Mouse (Mus musculus): ENCODE data around the gene Ccdc36. TPM values are rescaled to one million over a fixed set of nuclear protein-coding genes. Genes with fewer than 3 reads are reported as not detected.

The Ccdc36 gene
- total and polyA plus RNA-seq, 3 experiments = not detected

GRCm38 (mm10) chr9:108378234-108378633 lies 50.0 kb downstream of the Ccdc36 start:
- no peak overlapping the region for H3K9ac ChIP-seq (ENCODE audit: control insufficient read depth, low read depth, low read length, poor library complexity, severe bottlenecking)

More at GRCm38 (mm10) chr9:108378234-108378633, 50.0 kb downstream of the Ccdc36 start:
- H3K27ac ChIP-seq (ENCODE audit: control insufficient read depth, low read depth, low read length) = no peak overlapping the region
- H3K9me3 ChIP-seq (replicated peaks; ENCODE audit: insufficient read depth, low read length) = no peaks in the 10 kb centered on the region
- no peaks in the 10 kb centered on the region for H3K79me2 ChIP-seq (ENCODE audit: control insufficient read depth, insufficient read depth, low read length, poor library complexity)
- no peaks in the 10 kb centered on the region for H3K4me1 ChIP-seq (ENCODE audit: control insufficient read depth in 1 of 2, insufficient read depth in 2 of 2, low read length in 2 of 2)
- no peak overlapping the region for H3K4me3 ChIP-seq (ENCODE audit: control insufficient read depth in 1 of 2, insufficient read depth in 1 of 2, low read depth in 2 of 2, low read length in 2 of 2)
- H3K36me3 ChIP-seq (ENCODE audit: control insufficient read depth in 1 of 2, insufficient read depth in 2 of 2, low read length in 2 of 2) = peaks cover 0 to 20% of the 10 kb centered on the region in 2 experiments; a peak in 2 of 4 replicates
- DNase-seq (ENCODE audit: low read depth, low spot score) = no peak
- no peaks in the 10 kb centered on the region for H3K27me3 ChIP-seq (ENCODE audit: control insufficient read depth in 1 of 2, insufficient read depth in 2 of 2, low read length in 2 of 2)
- TF ChIP-seq ETS1 (IDR thresholded peaks at IDR 0.05; ENCODE audit: low read depth, low read length) = no peak
- no peak for TF ChIP-seq TAL1 (IDR thresholded peaks at IDR 0.05; ENCODE audit: low read length)
- TF ChIP-seq POLR2A (IDR thresholded peaks at IDR 0.05; ENCODE audit: control insufficient read depth in 1 of 2, insufficient read depth in 1 of 2, low read depth in 1 of 2, low read length in 2 of 2, poor library complexity in 1 of 2) = no peak
- TF ChIP-seq TBP (IDR thresholded peaks at IDR 0.05; ENCODE audit: low read depth, low read length) = no peak
- TF ChIP-seq ZKSCAN1 (IDR thresholded peaks at IDR 0.05; ENCODE audit: low read depth, low read length) = no peak

Other genes starting within 250 kb of the Ccdc36 start
- 2.7 and 3.5 TPM in 2 replicates for gene Bsn, start 238.1 kb downstream of the Ccdc36 start, total RNA-seq (2012; rRNA removed)
- gene Bsn, start 238.1 kb downstream of the Ccdc36 start, polyA plus RNA-seq (2012; ENCODE audit: insufficient read depth in 1 of 2, insufficient read length in 2 of 2, low read depth in 1 of 2, low replicate concordance in 2 of 2, missing spikeins in 1 of 2) = 1 to 10 TPM in 1 of 2 experiments, not detected in 1; 5.6 TPM
- gene Dag1, start 164.5 kb downstream of the Ccdc36 start, total RNA-seq (2012; rRNA removed) = 7.8 and 8.1 TPM in 2 replicates
- 10 to 100 TPM in 1 of 2 experiments, not detected in 1; 27.6 TPM for gene Dag1, start 164.5 kb downstream of the Ccdc36 start, polyA plus RNA-seq (2012; ENCODE audit: insufficient read depth in 1 of 2, insufficient read length in 2 of 2, low read depth in 1 of 2, low replicate concordance in 2 of 2, missing spikeins in 1 of 2)
- gene Nicn1, start 138.1 kb downstream of the Ccdc36 start, total RNA-seq (2012; rRNA removed) = 1.6 and 2.0 TPM in 2 replicates
- gene Nicn1, start 138.1 kb downstream of the Ccdc36 start, polyA plus RNA-seq (2012; ENCODE audit: insufficient read depth in 1 of 2, insufficient read length in 2 of 2, low read depth in 1 of 2, low replicate concordance in 2 of 2, missing spikeins in 1 of 2) = 1 to 10 TPM in 1 of 2 experiments, not detected in 1; 4.7 TPM
- gene Amt, start 131.6 kb downstream of the Ccdc36 start, total RNA-seq (2012; rRNA removed) = 0.15 and 0.26 TPM in 2 replicates
- under 1 TPM in 1 of 2 experiments, not detected in 1; 0.58 TPM for gene Amt, start 131.6 kb downstream of the Ccdc36 start, polyA plus RNA-seq (2012; ENCODE audit: insufficient read depth in 1 of 2, insufficient read length in 2 of 2, low read depth in 1 of 2, low replicate concordance in 2 of 2, missing spikeins in 1 of 2)
- 80.9 and 83.1 TPM in 2 replicates for gene Rhoa, start 122.4 kb downstream of the Ccdc36 start, total RNA-seq (2012; rRNA removed)
- gene Rhoa, start 122.4 kb downstream of the Ccdc36 start, polyA plus RNA-seq (2012; ENCODE audit: insufficient read depth in 1 of 2, insufficient read length in 2 of 2, low read depth in 1 of 2, low replicate concordance in 2 of 2, missing spikeins in 1 of 2) = 100 to 1,000 TPM in 1 of 2 experiments, not detected in 1; 241 TPM
- gene Tcta, start 122.3 kb downstream of the Ccdc36 start, total RNA-seq (2012; rRNA removed) = 3.4 and 4.9 TPM in 2 replicates
- 1 to 10 TPM in 1 of 2 experiments, not detected in 1; 7.0 TPM for gene Tcta, start 122.3 kb downstream of the Ccdc36 start, polyA plus RNA-seq (2012; ENCODE audit: insufficient read depth in 1 of 2, insufficient read length in 2 of 2, low read depth in 1 of 2, low replicate concordance in 2 of 2, missing spikeins in 1 of 2)
- gene Gpx1, start 89.6 kb downstream of the Ccdc36 start, total RNA-seq (2012; rRNA removed) = 1,163 and 1,351 TPM in 2 replicates
- gene Gpx1, start 89.6 kb downstream of the Ccdc36 start, polyA plus RNA-seq (2012; ENCODE audit: insufficient read depth in 1 of 2, insufficient read length in 2 of 2, low read depth in 1 of 2, low replicate concordance in 2 of 2, missing spikeins in 1 of 2) = 1,000 to 10,000 TPM; 1,085 to 1,266 TPM
- gene Usp4, start 80.6 kb downstream of the Ccdc36 start, total RNA-seq (2012; rRNA removed) = 85.4 and 88.4 TPM in 2 replicates
- 100 to 1,000 TPM in 1 of 2 experiments, not detected in 1; 128 TPM for gene Usp4, start 80.6 kb downstream of the Ccdc36 start, polyA plus RNA-seq (2012; ENCODE audit: insufficient read depth in 1 of 2, insufficient read length in 2 of 2, low read depth in 1 of 2, low replicate concordance in 2 of 2, missing spikeins in 1 of 2)
- gene 1700102P08Rik, start 35.7 kb downstream of the Ccdc36 start, total RNA-seq (2012; rRNA removed) = 0.69 and 0.92 TPM in 2 replicates
- 1 to 10 TPM in 1 of 2 experiments, not detected in 1; 1.0 TPM for gene 1700102P08Rik, start 35.7 kb downstream of the Ccdc36 start, polyA plus RNA-seq (2012; ENCODE audit: insufficient read depth in 1 of 2, insufficient read length in 2 of 2, low read depth in 1 of 2, low replicate concordance in 2 of 2, missing spikeins in 1 of 2)
- gene BC048562, start 8.0 kb upstream of the Ccdc36 start, total RNA-seq (2012; rRNA removed) = not detected in 2 replicates
- not detected for gene BC048562, start 8.0 kb upstream of the Ccdc36 start, polyA plus RNA-seq (2012; ENCODE audit: insufficient read depth in 1 of 2, insufficient read length in 2 of 2, low read depth in 1 of 2, low replicate concordance in 2 of 2, missing spikeins in 1 of 2)
- gene Ccdc71, start 32.0 kb upstream of the Ccdc36 start, total RNA-seq (2012; rRNA removed) = 18.3 and 23.1 TPM in 2 replicates
- gene Ccdc71, start 32.0 kb upstream of the Ccdc36 start, polyA plus RNA-seq (2012; ENCODE audit: insufficient read depth in 1 of 2, insufficient read length in 2 of 2, low read depth in 1 of 2, low replicate concordance in 2 of 2, missing spikeins in 1 of 2) = 10 to 100 TPM in 1 of 2 experiments, not detected in 1; 39.9 TPM
- 48.0 and 71.9 TPM in 2 replicates for gene Klhdc8b, start 33.1 kb upstream of the Ccdc36 start, total RNA-seq (2012; rRNA removed)
- 10 to 100 TPM; 57.3 to 77.2 TPM for gene Klhdc8b, start 33.1 kb upstream of the Ccdc36 start, polyA plus RNA-seq (2012; ENCODE audit: insufficient read depth in 1 of 2, insufficient read length in 2 of 2, low read depth in 1 of 2, low replicate concordance in 2 of 2, missing spikeins in 1 of 2)
- 0.56 and 0.58 TPM in 2 replicates for gene Lamb2, start 51.3 kb upstream of the Ccdc36 start, total RNA-seq (2012; rRNA removed)
- under 1 TPM in 1 of 2 experiments, not detected in 1; 0.84 TPM for gene Lamb2, start 51.3 kb upstream of the Ccdc36 start, polyA plus RNA-seq (2012; ENCODE audit: insufficient read depth in 1 of 2, insufficient read length in 2 of 2, low read depth in 1 of 2, low replicate concordance in 2 of 2, missing spikeins in 1 of 2)
- gene Usp19, start 62.1 kb upstream of the Ccdc36 start, total RNA-seq (2012; rRNA removed) = 69.0 and 76.1 TPM in 2 replicates
- gene Usp19, start 62.1 kb upstream of the Ccdc36 start, polyA plus RNA-seq (2012; ENCODE audit: insufficient read depth in 1 of 2, insufficient read length in 2 of 2, low read depth in 1 of 2, low replicate concordance in 2 of 2, missing spikeins in 1 of 2) = 100 to 1,000 TPM in 1 of 2 experiments, not detected in 1; 162 TPM
- gene Qars, start 79.2 kb upstream of the Ccdc36 start, total RNA-seq (2012; rRNA removed) = 267 and 286 TPM in 2 replicates
- gene Qars, start 79.2 kb upstream of the Ccdc36 start, polyA plus RNA-seq (2012; ENCODE audit: insufficient read depth in 1 of 2, insufficient read length in 2 of 2, low read depth in 1 of 2, low replicate concordance in 2 of 2, missing spikeins in 1 of 2) = 100 to 1,000 TPM in 1 of 2 experiments, not detected in 1; 407 TPM
- 122 and 126 TPM in 2 replicates for gene Qrich1, start 88.3 kb upstream of the Ccdc36 start, total RNA-seq (2012; rRNA removed)
- 100 to 1,000 TPM in 1 of 2 experiments, 10 to 100 TPM in 1; 84.5 to 161 TPM for gene Qrich1, start 88.3 kb upstream of the Ccdc36 start, polyA plus RNA-seq (2012; ENCODE audit: insufficient read depth in 1 of 2, insufficient read length in 2 of 2, low read depth in 1 of 2, low replicate concordance in 2 of 2, missing spikeins in 1 of 2)
- gene Impdh2, start 131.8 kb upstream of the Ccdc36 start, total RNA-seq (2012; rRNA removed) = 488 and 550 TPM in 2 replicates
- gene Impdh2, start 131.8 kb upstream of the Ccdc36 start, polyA plus RNA-seq (2012; ENCODE audit: insufficient read depth in 1 of 2, insufficient read length in 2 of 2, low read depth in 1 of 2, low replicate concordance in 2 of 2, missing spikeins in 1 of 2) = 100 to 1,000 TPM in 1 of 2 experiments, not detected in 1; 519 TPM
- gene Ndufaf3, start 138.9 kb upstream of the Ccdc36 start, total RNA-seq (2012; rRNA removed) = 38.0 and 42.7 TPM in 2 replicates
- gene Ndufaf3, start 138.9 kb upstream of the Ccdc36 start, polyA plus RNA-seq (2012; ENCODE audit: insufficient read depth in 1 of 2, insufficient read length in 2 of 2, low read depth in 1 of 2, low replicate concordance in 2 of 2, missing spikeins in 1 of 2) = 10 to 100 TPM in 1 of 2 experiments, not detected in 1; 66.8 TPM
- gene Dalrd3, start 141.4 kb upstream of the Ccdc36 start, total RNA-seq (2012; rRNA removed) = 64.9 and 85.8 TPM in 2 replicates
- gene Dalrd3, start 141.4 kb upstream of the Ccdc36 start, polyA plus RNA-seq (2012; ENCODE audit: insufficient read depth in 1 of 2, insufficient read length in 2 of 2, low read depth in 1 of 2, low replicate concordance in 2 of 2, missing spikeins in 1 of 2) = 100 to 1,000 TPM in 1 of 2 experiments, not detected in 1; 126 TPM
- gene Wdr6, start 150.3 kb upstream of the Ccdc36 start, total RNA-seq (2012; rRNA removed) = 43.2 and 43.5 TPM in 2 replicates
- gene Wdr6, start 150.3 kb upstream of the Ccdc36 start, polyA plus RNA-seq (2012; ENCODE audit: insufficient read depth in 1 of 2, insufficient read length in 2 of 2, low read depth in 1 of 2, low replicate concordance in 2 of 2, missing spikeins in 1 of 2) = 10 to 100 TPM in 1 of 2 experiments, not detected in 1; 44.9 TPM
- gene P4htm, start 169.2 kb upstream of the Ccdc36 start, total RNA-seq (2012; rRNA removed) = 0.08 and 0.10 TPM in 2 replicates
- under 1 TPM in 1 of 2 experiments, not detected in 1; 0.22 TPM for gene P4htm, start 169.2 kb upstream of the Ccdc36 start, polyA plus RNA-seq (2012; ENCODE audit: insufficient read depth in 1 of 2, insufficient read length in 2 of 2, low read depth in 1 of 2, low replicate concordance in 2 of 2, missing spikeins in 1 of 2)
- gene Arih2, start 220.9 kb upstream of the Ccdc36 start, total RNA-seq (2012; rRNA removed) = 55.8 and 59.6 TPM in 2 replicates
- 10 to 100 TPM in 1 of 2 experiments, not detected in 1; 66.5 TPM for gene Arih2, start 220.9 kb upstream of the Ccdc36 start, polyA plus RNA-seq (2012; ENCODE audit: insufficient read depth in 1 of 2, insufficient read length in 2 of 2, low read depth in 1 of 2, low replicate concordance in 2 of 2, missing spikeins in 1 of 2)
- 15.6 and 19.3 TPM in 2 replicates for gene Slc25a20, start 233.6 kb upstream of the Ccdc36 start, total RNA-seq (2012; rRNA removed)
- 10 to 100 TPM in 1 of 2 experiments, not detected in 1; 24.1 TPM for gene Slc25a20, start 233.6 kb upstream of the Ccdc36 start, polyA plus RNA-seq (2012; ENCODE audit: insufficient read depth in 1 of 2, insufficient read length in 2 of 2, low read depth in 1 of 2, low replicate concordance in 2 of 2, missing spikeins in 1 of 2)